Mouse (Mus musculus) neural tube, embryonic 11.5 days (tissue): ENCODE measurements at regions not wholly inside any gene's neighbourhood (a gene's known extent, or its start where the extent isn't known, plus 50 kb on each side); places are given as distances from the start of the nearest gene placed in this dataset.

Experiments used
- ATAC-seq: fragments of 200-750 bp; cut with Nextera tagmentation; 2 replicates; pipeline ENCODE4 v1.8.0; 2017; ENCODE audit warnings: moderate number of reproducible peaks, mild to moderate bottlenecking, moderate TSS enrichment, moderate library complexity; ENCODE audit not compliant: insufficient read depth, low FRiP score, low TSS enrichment
- DNase-seq: peaks from one replicate; pipeline ENCODE4 v3.0.0-alpha.2; 2015; ENCODE audit warnings: low spot score
- H3K27ac ChIP-seq: fragments of 300-500 bp; sonication (generic); 2 replicates; pipeline ENCODE4 v1.5.1; 2014; ENCODE audit warnings: low read depth, mild to moderate bottlenecking, low read length
- H3K27me3 ChIP-seq: fragments of 300-500 bp; sonication (generic); 2 replicates; pipeline ENCODE4 v1.6.1; 2014; ENCODE audit warnings: mild to moderate bottlenecking, low read length, mixed read lengths; ENCODE audit not compliant: control insufficient read depth, insufficient read depth
- H3K36me3 ChIP-seq: fragments of 300-500 bp; sonication (generic); 2 replicates; pipeline ENCODE4 v1.6.1; 2014; ENCODE audit warnings: mild to moderate bottlenecking, low read length, moderate library complexity, mixed read lengths; ENCODE audit not compliant: control insufficient read depth, insufficient read depth
- H3K4me1 ChIP-seq: fragments of 300-500 bp; sonication (generic); 2 replicates; pipeline ENCODE4 v1.6.1; 2014; ENCODE audit warnings: low read length, mixed read lengths; ENCODE audit not compliant: control insufficient read depth, insufficient read depth
- H3K4me2 ChIP-seq: fragments of 300-500 bp; sonication (generic); 2 replicates; pipeline ENCODE4 v1.6.1; 2014; ENCODE audit warnings: low read depth, mild to moderate bottlenecking, moderate library complexity
- H3K4me3 ChIP-seq: fragments of 300-500 bp; sonication (generic); 2 replicates; pipeline ENCODE4 v1.5.1; 2014; ENCODE audit warnings: low read depth, low read length
- H3K9ac ChIP-seq: fragments of 300-500 bp; sonication (generic); 2 replicates; pipeline ENCODE4 v1.6.1; 2014; ENCODE audit warnings: mild to moderate bottlenecking, low read length
- H3K9me3 ChIP-seq: fragments of 300-500 bp; sonication (generic); 2 replicates; pipeline ENCODE4 v1.6.1; 2016; ENCODE audit warnings: low read length; ENCODE audit not compliant: control insufficient read depth
- WGBS: fragments of 180-500 bp; shearing (Covaris S2); extraction: QIAGEN DNeasy Blood & Tissue Kit; methylation state at CpG from one replicate; pipeline ENCODE4 v1.1.7; 2014; 5-methylcytosine and 5-hydroxymethylcytosine counted together

GRCm38 (mm10) chr3:155401763-155402162 lies 308.5 kb downstream of the Lrriq3 start:
- DNase-seq = no peak

GRCm38 (mm10) chr3:155408907-155409306 lies 315.7 kb downstream of the Lrriq3 start:
- WGBS = 60% methylated on average over 2 of the region's 2 CpGs
- Histone ChIP-seq H3K4me3 (no peak overlapping the region), H3K36me3 (no peaks in the 10 kb centered on the region), H3K27me3 (no peaks in the 10 kb centered on the region), H3K27ac (no peak overlapping the region), H3K9me3 (no peaks in the 10 kb centered on the region), H3K9ac (no peak overlapping the region), H3K4me2 (no peak overlapping the region), H3K4me1 (no peaks in the 10 kb centered on the region)
- ATAC-seq (no peak), DNase-seq (no peak)

More at GRCm38 (mm10) chr3:155401763-155402162, 308.5 kb downstream of the Lrriq3 start:
- Histone ChIP-seq H3K4me3 (no peak overlapping the region), H3K27me3 (no peaks in the 10 kb centered on the region), H3K4me1 (no peaks in the 10 kb centered on the region), H3K9me3 (no peaks in the 10 kb centered on the region), H3K27ac (no peak overlapping the region), H3K36me3 (no peaks in the 10 kb centered on the region), H3K4me2 (no peak overlapping the region), H3K9ac (no peak overlapping the region)
- no peak for ATAC-seq
- 68% methylated on average over 1 of the region's 1 CpGs for WGBS

- WGBS = 74% methylated on average over 2 of the region's 2 CpGs
- H3K36me3 ChIP-seq = no peaks in the 10 kb centered on the region
- no peaks in the 10 kb centered on the region for H3K4me1 ChIP-seq
- DNase-seq (no peak), ATAC-seq (no peak)
- H3K27me3 ChIP-seq = no peaks in the 10 kb centered on the region
- H3K27ac ChIP-seq = no peak overlapping the region
- no peak overlapping the region for H3K9ac ChIP-seq
- no peak overlapping the region for H3K4me2 ChIP-seq
- H3K9me3 ChIP-seq = no peaks in the 10 kb centered on the region
- H3K4me3 ChIP-seq = no peak overlapping the region
Measured at GRCm38 (mm10) chr3:155409371-155409770, 316.1 kb downstream of the Lrriq3 start.

- DNase-seq = no peak
- WGBS = 74% methylated on average over 2 of the region's 2 CpGs
- no peaks in the 10 kb centered on the region for H3K27me3 ChIP-seq
- no peak overlapping the region for H3K4me2 ChIP-seq
- H3K4me1 ChIP-seq = no peaks in the 10 kb centered on the region
- ATAC-seq = no peak
- H3K27ac ChIP-seq = no peak overlapping the region
- no peak overlapping the region for H3K4me3 ChIP-seq
- H3K9ac ChIP-seq = no peak overlapping the region
- H3K9me3 ChIP-seq = no peaks in the 10 kb centered on the region
- H3K36me3 ChIP-seq = no peaks in the 10 kb centered on the region
Measured at GRCm38 (mm10) chr3:155409867-155410266, 316.6 kb downstream of the Lrriq3 start.

- no peak overlapping the region for H3K27ac ChIP-seq
- no peaks in the 10 kb centered on the region for H3K4me1 ChIP-seq
- no peak overlapping the region for H3K4me3 ChIP-seq
- 80% methylated on average over 16 of the region's 16 CpGs for WGBS
- H3K9me3 ChIP-seq = no peaks in the 10 kb centered on the region
- H3K27me3 ChIP-seq = no peaks in the 10 kb centered on the region
- H3K9ac ChIP-seq = no peak overlapping the region
- no peaks in the 10 kb centered on the region for H3K36me3 ChIP-seq
- ATAC-seq = no peak
- no peak for DNase-seq
- H3K4me2 ChIP-seq = no peak overlapping the region
Measured at GRCm38 (mm10) chr3:155459701-155460481, 366.7 kb downstream of the Lrriq3 start.

GRCm38 (mm10) chr3:155462095-155462494 lies 368.9 kb downstream of the Lrriq3 start:
- no peak overlapping the region for H3K4me2 ChIP-seq
- WGBS = 87% methylated on average over 4 of the region's 4 CpGs

GRCm38 (mm10) chr3:155470742-155471141 lies 377.5 kb downstream of the Lrriq3 start:
- Histone ChIP-seq H3K4me1 (no peaks in the 10 kb centered on the region), H3K27me3 (no peaks in the 10 kb centered on the region), H3K4me2 (no peak overlapping the region), H3K27ac (no peak overlapping the region), H3K4me3 (no peak overlapping the region), H3K36me3 (no peaks in the 10 kb centered on the region), H3K9me3 (no peaks in the 10 kb centered on the region), H3K9ac (no peak overlapping the region)
- 85% methylated on average over 2 of the region's 2 CpGs for WGBS
- ATAC-seq = no peak
- DNase-seq = no peak

More at GRCm38 (mm10) chr3:155462095-155462494, 368.9 kb downstream of the Lrriq3 start:
- H3K27me3 ChIP-seq = no peaks in the 10 kb centered on the region
- no peaks in the 10 kb centered on the region for H3K4me1 ChIP-seq
- no peak overlapping the region for H3K9ac ChIP-seq
- no peaks in the 10 kb centered on the region for H3K9me3 ChIP-seq
- H3K27ac ChIP-seq = no peak overlapping the region
- DNase-seq (no peak), ATAC-seq (no peak)
- no peak overlapping the region for H3K4me3 ChIP-seq
- no peaks in the 10 kb centered on the region for H3K36me3 ChIP-seq

GRCm38 (mm10) chr3:155485487-155485886 lies 392.3 kb downstream of the Lrriq3 start:
- Histone ChIP-seq H3K36me3 (no peaks in the 10 kb centered on the region), H3K9ac (no peak overlapping the region), H3K4me2 (no peak overlapping the region), H3K27ac (no peak overlapping the region), H3K4me1 (no peaks in the 10 kb centered on the region), H3K4me3 (no peak overlapping the region), H3K9me3 (no peaks in the 10 kb centered on the region), H3K27me3 (no peaks in the 10 kb centered on the region)
- no peak for ATAC-seq
- no peak for DNase-seq
- 76% methylated on average over 2 of the region's 2 CpGs for WGBS

- 57% methylated on average over 8 of the region's 8 CpGs for WGBS
- Histone ChIP-seq H3K4me2 (no peak overlapping the region), H3K4me1 (no peaks in the 10 kb centered on the region), H3K9ac (no peak overlapping the region), H3K36me3 (no peaks in the 10 kb centered on the region), H3K4me3 (no peak overlapping the region), H3K27me3 (no peaks in the 10 kb centered on the region), H3K27ac (no peak overlapping the region), H3K9me3 (no peaks in the 10 kb centered on the region)
- peak; percentile 55 for ATAC-seq
- DNase-seq = no peak
Measured at GRCm38 (mm10) chr3:155487877-155488537, 394.8 kb downstream of the Lrriq3 start.
